Mouse (Mus musculus): ENCODE data around the gene Adamts2.
A peak's percentile ranks its signal among the peaks of the same experiment; 100 is the strongest.

Adamts2 gene

DNA sequence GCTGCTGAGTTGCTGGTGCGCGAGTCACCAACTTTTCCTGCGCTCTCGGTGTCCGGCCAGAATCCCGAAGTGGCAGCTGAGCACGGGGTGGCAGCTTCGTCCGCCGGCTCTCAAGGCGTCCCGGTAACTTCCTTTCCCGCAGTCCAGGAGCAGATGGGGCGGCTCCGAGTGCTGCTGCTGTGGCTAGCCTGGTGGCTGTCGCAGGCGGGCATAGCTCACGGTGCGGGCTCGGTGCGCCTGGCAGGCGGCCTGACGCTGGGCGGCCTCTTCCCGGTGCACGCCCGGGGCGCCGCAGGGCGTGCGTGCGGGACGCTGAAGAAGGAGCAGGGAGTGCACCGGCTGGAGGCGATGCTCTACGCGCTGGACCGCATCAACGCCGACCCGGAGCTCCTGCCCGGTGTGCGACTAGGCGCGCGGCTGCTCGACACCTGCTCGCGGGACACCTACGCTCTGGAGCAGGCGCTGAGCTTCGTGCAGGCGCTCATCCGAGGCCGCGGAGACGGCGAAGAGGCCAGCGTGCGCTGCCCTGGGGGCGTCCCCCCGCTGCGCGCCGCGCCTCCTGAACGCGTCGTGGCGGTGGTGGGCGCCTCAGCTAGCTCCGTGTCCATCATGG is 249.2 kb downstream of the Adamts2 start:
- peak; percentile 39 for DNase-seq

Measured in embryo, embryonic 11 days (tissue).